Mouse (Mus musculus) forebrain, embryonic 12.5 days (tissue): Measurements from ENCODE around the gene Dop1a. TPM values are rescaled to one million over a fixed set of nuclear protein-coding genes. Genes with fewer than 3 reads are reported as not detected.
A peak's percentile ranks its signal among the peaks of the same experiment; 100 is the strongest.

ENCODE experiments used
- ATAC-seq: fragments of 200-750 bp; cut with Nextera tagmentation; 2 replicates; pipeline ENCODE4 v1.8.0; 2017; ENCODE audit warnings: moderate TSS enrichment; ENCODE audit not compliant: low FRiP score
- H3K27ac ChIP-seq: fragments of 300-500 bp; sonication (generic); 2 replicates; pipeline ENCODE4 v1.5.1; 2016; ENCODE audit warnings: mild to moderate bottlenecking
- H3K27me3 ChIP-seq: fragments of 300-500 bp; sonication (generic); 2 replicates; pipeline ENCODE4 v1.6.1; 2016; ENCODE audit warnings: mild to moderate bottlenecking
- H3K36me3 ChIP-seq: fragments of 300-500 bp; sonication (generic); replicated peaks from 2 replicates; pipeline ENCODE4 v1.6.1; 2016; ENCODE audit warnings: mild to moderate bottlenecking
- H3K4me1 ChIP-seq: fragments of 300-500 bp; sonication (generic); 2 replicates; pipeline ENCODE4 v1.6.1; 2016
- H3K4me2 ChIP-seq: fragments of 300-500 bp; sonication (generic); 2 replicates; pipeline ENCODE4 v1.6.1; 2016; ENCODE audit warnings: mild to moderate bottlenecking, moderate library complexity
- H3K4me3 ChIP-seq: fragments of 300-500 bp; sonication (generic); replicated peaks from 2 replicates; pipeline ENCODE4 v1.5.1; 2016; ENCODE audit warnings: mild to moderate bottlenecking
- H3K9ac ChIP-seq: fragments of 300-500 bp; sonication (generic); 2 replicates; pipeline ENCODE4 v1.6.1; 2016; ENCODE audit warnings: mild to moderate bottlenecking
- H3K9me3 ChIP-seq: fragments of 300-500 bp; sonication (generic); 2 replicates; pipeline ENCODE4 v1.6.1; 2016
- WGBS: fragments of 180-500 bp; shearing (Covaris S2); methylation state at CpG from one replicate; pipeline ENCODE4 v1.1.7; 2016; 5-methylcytosine and 5-hydroxymethylcytosine counted together
- polyA plus RNA-seq: library from polyadenylated mRNA; unstranded; fragments of >200 nt; fragmentation: Nextera tagmentation; extraction: Ambion mirVana; gene quantifications from 2 replicates; pipeline ENCODE4 v1.2.1, GENCODE M21; 2016

Dop1a gene
- polyA plus RNA-seq, 1 experiment from 2014 or later: 21.7 TPM

DNA sequence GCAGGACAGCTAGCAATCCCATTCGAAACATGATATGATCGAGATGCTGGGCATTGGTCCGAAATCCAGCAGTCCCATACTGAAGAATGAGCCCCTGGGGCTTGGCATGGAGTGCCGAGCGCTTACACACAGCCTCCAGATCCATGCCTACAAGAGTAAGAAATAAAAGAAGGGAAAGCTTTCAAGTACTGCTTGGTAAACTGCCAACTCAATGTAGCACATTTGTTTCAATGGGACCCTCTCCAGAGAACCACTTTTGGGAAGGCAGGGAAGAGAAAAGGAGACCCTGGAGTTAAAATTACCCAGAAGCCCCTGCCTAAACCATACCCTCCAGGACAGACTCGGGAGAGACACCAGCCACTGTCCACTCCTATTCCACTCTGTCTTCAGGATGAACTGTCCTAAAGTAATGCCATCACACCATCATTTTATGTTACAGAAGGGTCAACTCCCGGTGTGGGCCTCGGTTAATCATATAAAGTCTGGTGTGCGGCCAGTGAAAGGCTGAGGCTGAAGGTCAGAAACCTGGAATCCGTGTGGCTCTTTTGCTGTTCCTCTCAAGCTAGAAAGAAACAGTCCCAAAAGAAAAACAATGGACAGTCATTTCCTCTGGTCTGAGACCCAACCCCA lies 103.4 kb downstream of the Dop1a start:
- no peak for ATAC-seq
- no peaks in the 10 kb centered on the region for H3K9me3 ChIP-seq
- 85% methylated on average over 10 of the region's 10 CpGs for WGBS
- H3K4me1 ChIP-seq: peaks cover 18% of the 10 kb centered on the region
- H3K9ac ChIP-seq: peak overlapping the region; percentile 66; the same call in 1 of the 2 replicates
- H3K4me3 ChIP-seq: peak overlapping the region; percentile 74
- H3K4me2 ChIP-seq: peak overlapping the region; percentile 94
- H3K36me3 ChIP-seq: peaks cover 24% of the 10 kb centered on the region
- no peaks in the 10 kb centered on the region for H3K27me3 ChIP-seq
- no peak overlapping the region for H3K27ac ChIP-seq

DNA sequence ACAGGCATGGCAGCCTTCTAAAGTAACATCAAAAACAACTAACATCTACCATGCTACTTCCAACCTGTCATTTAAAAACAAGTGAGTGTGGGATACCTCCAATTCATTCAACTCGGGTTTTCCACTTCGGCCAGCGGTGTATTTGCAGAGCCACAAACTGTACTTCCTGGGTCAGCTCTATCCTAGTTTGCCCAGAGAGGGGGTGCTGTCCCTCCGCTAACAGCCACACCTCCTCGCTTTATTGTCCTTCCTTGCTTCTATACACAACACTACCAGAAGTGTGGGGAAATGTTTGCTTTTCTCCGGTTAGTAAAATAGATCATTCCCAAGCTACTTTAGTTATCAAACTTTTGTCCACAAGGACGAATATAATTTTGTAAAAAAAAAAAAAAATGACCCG lies 104.0 kb downstream of the Dop1a start:
- Histone ChIP-seq H3K27me3 (no peaks in the 10 kb centered on the region), H3K4me1 (peaks cover 18% of the 10 kb centered on the region), H3K27ac (no peak overlapping the region), H3K9me3 (no peaks in the 10 kb centered on the region), H3K36me3 (peaks cover 19% of the 10 kb centered on the region), H3K9ac (peak overlapping the region; percentile 66; the same call in 1 of the 2 replicates), H3K4me3 (peak overlapping the region; percentile 74), H3K4me2 (peak overlapping the region; percentile 94)
- ATAC-seq: no peak
- WGBS: 22% methylated on average over 8 of the region's 8 CpGs

DNA sequence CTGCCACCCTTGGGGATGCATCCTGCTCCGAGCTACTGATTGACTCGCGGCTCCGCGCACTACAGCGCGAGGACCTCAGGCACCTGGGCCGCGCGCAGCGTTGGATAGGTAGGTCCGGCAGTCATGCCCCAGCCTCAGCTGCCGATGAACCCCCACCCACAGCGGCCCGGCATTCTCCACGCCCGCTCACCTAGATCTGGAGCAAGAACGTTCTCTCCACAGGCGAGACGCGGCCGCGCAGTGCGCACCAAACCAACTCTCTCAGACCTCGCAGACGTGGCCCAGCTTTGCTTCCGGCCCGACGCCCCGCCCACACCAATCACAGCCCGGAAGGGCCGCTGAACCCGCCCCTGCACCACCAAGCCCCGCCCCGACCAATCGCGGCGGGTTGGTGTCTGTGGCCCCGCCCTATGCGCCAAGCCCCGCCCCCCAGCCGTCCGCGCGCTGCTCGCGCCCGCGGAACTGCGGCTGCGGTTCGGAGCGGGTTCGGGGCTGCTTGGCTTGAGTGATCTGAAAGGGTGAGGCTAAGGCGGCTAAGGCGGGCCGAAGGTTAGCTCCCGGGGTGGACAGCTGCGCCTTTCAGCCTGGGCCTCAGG lies 104.7 kb downstream of the Dop1a start, which contains the start of the genes Pgm3 and Rwdd2a:
Gene Pgm3, minus strand, starts transcription at position 303 of the 596 bp plus-strand sequence.
Gene Rwdd2a, plus strand, starts transcription at position 452 of the 596 bp plus-strand sequence.
- no peaks in the 10 kb centered on the region for H3K9me3 ChIP-seq
- H3K9ac ChIP-seq: peak within 1 kb of the TSS; percentile 66
- H3K4me3 ChIP-seq: peak within 1 kb of the TSS; percentile 74
- peaks cover 17% of the 10 kb centered on the region for H3K36me3 ChIP-seq
- H3K4me2 ChIP-seq: peak within 1 kb of the TSS; percentile 94
- WGBS: under 1% methylated on average over 58 of the region's 59 CpGs
- no peaks in the 10 kb centered on the region for H3K27me3 ChIP-seq
- ATAC-seq: peak; percentile 99
- H3K4me1 ChIP-seq: peaks cover 20% of the 10 kb centered on the region
- peak within 1 kb of the TSS; percentile 54; the same call in 1 of the 2 replicates for H3K27ac ChIP-seq

DNA sequence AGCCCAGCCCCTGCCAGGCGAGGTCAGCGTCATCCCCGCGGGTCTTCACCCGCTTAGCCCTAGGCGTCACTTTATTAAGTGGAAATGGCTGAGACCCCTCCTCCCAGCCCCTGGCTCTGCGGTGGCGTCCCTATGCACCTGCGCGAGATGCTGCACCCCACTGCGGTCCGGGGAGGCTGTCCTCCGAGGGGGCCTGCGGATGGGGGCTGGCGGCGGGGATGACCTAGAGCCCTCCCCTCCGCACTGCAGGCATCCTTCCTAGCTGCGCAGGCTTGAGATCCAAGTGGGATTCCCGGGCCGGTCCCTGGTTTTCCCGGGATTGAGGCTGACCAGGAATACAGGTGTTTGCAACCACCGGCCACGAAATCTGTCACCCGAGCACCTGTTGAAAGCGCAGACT lies 105.2 kb downstream of the Dop1a start:
- Histone ChIP-seq H3K27me3 (no peaks in the 10 kb centered on the region), H3K4me1 (peaks cover 22% of the 10 kb centered on the region), H3K9ac (peak overlapping the region; percentile 66), H3K27ac (no peak overlapping the region), H3K9me3 (no peaks in the 10 kb centered on the region), H3K36me3 (peaks cover 12% of the 10 kb centered on the region), H3K4me3 (peak overlapping the region; percentile 74), H3K4me2 (peak overlapping the region; percentile 94)
- no peak for ATAC-seq
- under 1% methylated on average over 25 of the region's 25 CpGs for WGBS

DNA sequence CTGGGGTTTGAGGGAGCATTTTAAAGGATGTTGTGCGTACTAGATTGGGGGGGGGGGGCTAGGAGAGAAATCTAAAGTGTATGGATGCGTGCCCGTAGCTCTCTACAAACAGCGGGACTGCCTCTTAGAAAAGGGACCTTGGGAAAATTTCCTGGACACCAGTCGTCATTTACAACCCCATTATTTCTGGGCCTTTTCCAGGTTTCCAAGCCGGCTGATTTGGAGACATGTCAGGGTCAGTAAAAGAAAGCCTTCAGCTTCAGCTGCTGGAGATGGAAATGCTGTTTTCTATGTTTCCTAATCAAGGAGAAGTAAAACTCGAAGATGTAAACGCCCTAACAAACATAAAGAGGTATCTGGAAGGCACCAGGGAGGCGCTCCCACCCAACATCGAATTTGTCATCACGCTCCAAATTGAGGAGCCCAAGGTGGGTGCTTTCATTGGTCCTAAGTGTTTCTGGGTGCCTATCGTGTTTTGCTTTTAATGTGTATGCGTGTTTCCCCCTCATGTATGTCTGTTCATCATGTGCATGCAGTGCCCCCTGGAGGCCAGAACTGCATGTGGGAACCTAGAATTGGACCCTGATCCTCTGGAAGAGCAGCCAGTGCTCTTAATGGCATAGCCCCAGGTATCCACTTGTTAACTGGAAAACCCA lies 105.8 kb downstream of the Dop1a start:
- no peak overlapping the region for H3K27ac ChIP-seq
- H3K4me1 ChIP-seq: peaks cover 22% of the 10 kb centered on the region
- H3K9me3 ChIP-seq: no peaks in the 10 kb centered on the region
- WGBS: 9% methylated on average over 13 of the region's 13 CpGs
- H3K4me2 ChIP-seq: peak overlapping the region; percentile 94
- no peak; the same call in 1 of the 2 replicates for ATAC-seq
- peak overlapping the region; percentile 66 for H3K9ac ChIP-seq
- H3K36me3 ChIP-seq: peaks cover 12% of the 10 kb centered on the region
- H3K4me3 ChIP-seq: peak overlapping the region; percentile 74
- no peaks in the 10 kb centered on the region for H3K27me3 ChIP-seq

DNA sequence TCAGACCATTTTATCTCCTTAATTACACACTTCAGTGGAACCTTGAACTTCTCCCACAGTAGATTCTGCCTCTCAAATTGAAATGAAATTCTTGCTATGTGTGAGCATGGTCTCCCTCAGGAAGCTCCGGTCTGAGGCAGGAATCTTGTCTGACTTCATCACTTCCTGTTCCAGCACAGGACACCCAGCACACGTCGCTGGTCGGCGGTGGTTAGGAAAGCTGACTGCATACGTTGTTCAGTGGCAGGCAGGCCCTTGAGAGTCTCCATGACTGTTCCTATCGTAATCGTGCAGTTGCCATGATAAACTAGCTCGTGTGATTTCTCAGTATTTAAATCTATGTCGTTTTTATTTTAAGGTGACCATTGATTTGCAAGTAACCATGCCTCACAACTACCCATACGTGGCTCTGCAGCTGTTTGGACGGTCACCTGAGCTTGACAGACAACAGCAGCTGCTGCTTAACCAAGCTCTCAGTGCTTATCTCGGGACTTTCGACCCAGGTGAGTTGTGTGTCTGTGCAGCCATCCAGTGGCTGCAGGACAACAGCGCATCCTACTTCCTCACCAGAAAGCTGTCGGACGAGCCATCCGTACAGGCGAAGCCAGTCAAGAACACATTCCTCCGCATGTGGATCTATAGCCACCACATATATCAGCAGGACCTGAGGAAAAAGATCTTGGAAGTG lies 106.8 kb downstream of the Dop1a start:
- H3K27ac ChIP-seq: no peak overlapping the region
- no peaks in the 10 kb centered on the region for H3K27me3 ChIP-seq
- H3K9me3 ChIP-seq: no peaks in the 10 kb centered on the region
- H3K9ac ChIP-seq: no peak overlapping the region
- H3K36me3 ChIP-seq: peaks cover 3% of the 10 kb centered on the region
- no peak for ATAC-seq
- H3K4me2 ChIP-seq: no peak overlapping the region
- peaks cover 22% of the 10 kb centered on the region for H3K4me1 ChIP-seq
- 89% methylated on average over 20 of the region's 20 CpGs for WGBS
- H3K4me3 ChIP-seq: no peak overlapping the region

DNA sequence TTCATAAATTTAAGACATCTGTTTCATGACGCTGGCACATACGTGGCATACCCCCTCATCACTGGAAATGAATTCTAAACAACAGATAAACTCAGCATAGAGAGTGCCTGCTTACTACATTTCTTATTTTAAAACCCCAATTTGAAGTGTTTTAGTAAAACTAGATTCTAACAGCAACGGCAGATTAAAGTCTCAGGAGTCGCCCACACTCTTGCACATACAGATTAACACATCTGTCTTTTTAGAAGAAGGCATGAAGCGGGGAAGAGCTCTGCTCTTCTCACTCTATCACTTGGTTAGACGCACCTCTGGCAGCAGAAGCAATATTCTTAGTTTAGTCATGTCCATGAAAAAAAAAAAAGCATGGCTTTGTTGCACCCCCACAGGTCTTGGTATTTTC lies 108.2 kb downstream of the Dop1a start:
- Histone ChIP-seq H3K4me2 (no peak overlapping the region), H3K9ac (no peak overlapping the region), H3K36me3 (no peaks in the 10 kb centered on the region), H3K4me3 (no peak overlapping the region), H3K4me1 (peaks cover 20% of the 10 kb centered on the region), H3K27ac (no peak overlapping the region), H3K9me3 (no peaks in the 10 kb centered on the region), H3K27me3 (no peaks in the 10 kb centered on the region)
- ATAC-seq: no peak
- WGBS: 91% methylated on average over 6 of the region's 6 CpGs

DNA sequence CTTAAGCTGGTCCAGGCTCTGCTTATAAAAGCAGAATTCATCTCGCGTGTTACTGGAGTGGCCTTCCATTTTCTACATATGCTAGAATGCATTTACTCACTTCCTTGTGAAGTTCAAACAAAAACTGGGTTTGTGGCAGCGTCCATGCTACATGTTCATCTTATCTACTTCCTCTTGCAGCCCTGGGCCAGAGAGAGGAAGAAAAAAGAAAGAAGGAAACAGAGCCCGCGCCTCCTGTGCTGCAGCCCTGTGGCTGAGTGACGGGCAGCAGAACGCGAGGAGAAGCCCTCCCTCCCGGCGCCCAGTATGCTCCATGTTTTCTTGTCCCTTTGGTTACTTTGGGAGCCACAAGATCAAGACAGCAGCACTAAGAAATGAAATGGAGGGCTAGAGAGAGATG lies 112.7 kb downstream of the Dop1a start:
- Histone ChIP-seq H3K36me3 (no peaks in the 10 kb centered on the region), H3K9me3 (no peaks in the 10 kb centered on the region), H3K27ac (no peak overlapping the region), H3K27me3 (no peaks in the 10 kb centered on the region), H3K4me1 (peaks cover 4% of the 10 kb centered on the region; the same call in 1 of the 2 replicates), H3K4me3 (no peak overlapping the region), H3K4me2 (no peak overlapping the region), H3K9ac (no peak overlapping the region)
- no peak for ATAC-seq
- WGBS: 88% methylated on average over 10 of the region's 10 CpGs

DNA sequence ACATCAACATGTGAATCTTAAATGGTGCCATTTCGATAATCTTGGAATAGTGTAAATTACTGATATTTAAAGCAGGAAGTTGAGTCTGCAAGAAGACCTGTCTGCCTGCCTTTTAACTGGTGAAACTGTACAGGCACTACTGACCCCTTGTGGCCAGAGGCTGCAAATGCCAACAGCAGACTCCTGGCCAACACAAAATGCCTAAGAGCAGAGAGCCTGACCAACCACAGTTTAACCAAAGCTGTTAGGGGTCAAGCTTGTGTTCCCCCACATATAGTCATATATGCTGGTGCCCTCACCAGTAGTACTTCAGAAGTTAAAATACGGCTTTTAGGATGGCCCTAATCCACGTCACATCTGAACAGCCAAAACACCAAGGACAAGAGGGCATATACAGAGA lies 116.8 kb downstream of the Dop1a start:
- Histone ChIP-seq H3K9ac (no peak overlapping the region), H3K27ac (no peak overlapping the region), H3K4me3 (no peak overlapping the region), H3K27me3 (no peaks in the 10 kb centered on the region), H3K9me3 (no peaks in the 10 kb centered on the region), H3K4me1 (no peaks in the 10 kb centered on the region), H3K4me2 (no peak overlapping the region), H3K36me3 (no peaks in the 10 kb centered on the region)
- ATAC-seq: peak; percentile 67; the same call in 1 of the 2 replicates
- WGBS: 52% methylated on average over 3 of the region's 3 CpGs

DNA sequence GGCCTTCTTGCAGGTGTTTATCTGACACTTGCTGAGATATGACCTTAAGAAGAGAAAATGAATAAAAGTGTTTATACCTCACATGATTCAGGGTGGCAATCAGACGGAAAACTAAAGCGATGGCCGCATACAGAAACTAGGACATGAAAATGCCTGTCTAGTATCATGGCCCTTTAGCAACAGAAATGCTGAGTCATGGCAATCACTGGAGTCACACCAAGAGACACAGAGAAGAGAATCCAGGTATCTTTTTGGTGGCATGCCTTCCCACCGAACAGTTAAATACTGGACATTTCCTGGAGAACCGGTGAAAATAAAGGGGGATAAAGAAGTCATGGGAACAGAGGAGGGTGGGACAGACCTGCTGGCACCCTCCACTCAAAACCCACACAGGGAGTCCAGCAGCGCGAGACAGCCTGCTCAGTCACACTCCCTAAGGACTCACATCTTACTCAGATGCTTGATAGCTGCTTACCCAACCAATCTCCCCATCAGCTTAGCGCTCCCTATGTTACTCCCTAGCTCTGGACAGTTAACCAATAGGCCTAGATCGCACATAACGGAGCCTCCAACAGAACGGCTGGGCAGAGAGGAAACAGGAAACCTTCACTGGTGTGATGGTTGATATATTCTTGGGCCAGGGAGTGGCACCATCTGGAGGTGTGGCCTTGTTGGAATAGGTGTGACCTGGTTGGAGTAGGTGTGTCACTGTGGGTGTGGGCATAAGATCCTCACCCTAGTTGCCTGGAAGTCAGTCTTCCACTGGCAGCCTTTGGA lies 120.3 kb downstream of the Dop1a start:
- Histone ChIP-seq H3K4me1 (no peaks in the 10 kb centered on the region), H3K27me3 (no peaks in the 10 kb centered on the region), H3K4me2 (no peak overlapping the region), H3K9ac (no peak overlapping the region), H3K9me3 (no peaks in the 10 kb centered on the region), H3K27ac (no peak overlapping the region), H3K36me3 (no peaks in the 10 kb centered on the region), H3K4me3 (no peak overlapping the region)
- no peak for ATAC-seq
- WGBS: 94% methylated on average over 11 of the region's 11 CpGs

DNA sequence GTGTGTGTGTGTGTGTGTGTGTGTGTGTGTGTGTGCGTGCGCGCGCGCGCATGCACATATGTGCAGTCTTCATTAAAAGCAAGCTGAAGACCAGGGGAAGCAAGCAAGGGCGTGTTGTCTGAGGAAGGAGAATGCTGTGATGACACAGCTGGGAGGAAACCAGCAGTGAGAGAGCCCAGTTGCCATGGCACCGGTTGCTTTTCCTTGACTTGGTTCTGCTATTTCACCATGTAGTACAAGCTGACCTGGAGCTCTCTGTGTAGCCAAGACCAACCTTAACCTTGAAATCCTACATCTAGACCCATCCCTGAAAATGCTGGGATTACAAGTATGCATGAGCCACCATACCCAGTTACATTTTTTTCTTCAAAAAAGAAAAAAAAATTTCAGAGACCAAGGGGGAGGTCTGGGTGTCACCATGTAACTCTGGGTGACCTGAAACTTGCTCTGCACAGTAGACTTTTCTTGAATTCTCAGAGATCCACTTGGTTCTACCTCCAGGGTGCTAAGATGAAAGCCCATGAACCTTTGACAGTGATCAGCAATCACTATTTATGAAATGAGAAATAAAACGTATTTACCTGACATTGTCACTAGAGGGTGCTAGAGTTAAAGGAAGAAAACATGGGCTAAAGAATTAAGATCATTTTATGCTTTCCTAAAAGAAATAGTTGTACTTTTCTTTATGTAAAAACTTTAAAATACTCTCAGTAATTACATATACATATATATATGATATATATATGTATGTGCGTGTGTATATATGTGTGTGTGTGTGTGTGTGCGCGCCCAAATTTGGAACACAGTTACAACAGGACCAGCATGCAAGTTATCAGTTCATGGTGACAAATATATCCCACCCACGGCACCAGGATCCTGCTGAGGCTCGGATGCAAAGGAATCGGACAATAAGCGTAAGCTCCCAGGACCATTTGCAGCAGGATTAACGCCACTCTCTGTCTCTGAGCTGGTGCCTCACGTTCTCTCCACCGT lies 126.0 kb downstream of the Dop1a start:
- WGBS: 78% methylated on average over 19 of the region's 19 CpGs
- ATAC-seq: peak; percentile 39; the same call in 1 of the 2 replicates
- H3K4me3 ChIP-seq: no peak overlapping the region

More for the DNA sequence above, 126.0 kb downstream of the Dop1a start:
- no peaks in the 10 kb centered on the region for H3K27me3 ChIP-seq
- H3K4me1 ChIP-seq: no peaks in the 10 kb centered on the region
- no peaks in the 10 kb centered on the region for H3K9me3 ChIP-seq
- H3K9ac ChIP-seq: no peak overlapping the region
- no peaks in the 10 kb centered on the region for H3K36me3 ChIP-seq
- no peak overlapping the region for H3K4me2 ChIP-seq
- H3K27ac ChIP-seq: no peak overlapping the region
